Mouse (Mus musculus): ENCODE results near the gene Tet3.
A peak's percentile ranks its signal among the peaks of the same experiment; 100 is the strongest.

Tet3 gene

DNA sequence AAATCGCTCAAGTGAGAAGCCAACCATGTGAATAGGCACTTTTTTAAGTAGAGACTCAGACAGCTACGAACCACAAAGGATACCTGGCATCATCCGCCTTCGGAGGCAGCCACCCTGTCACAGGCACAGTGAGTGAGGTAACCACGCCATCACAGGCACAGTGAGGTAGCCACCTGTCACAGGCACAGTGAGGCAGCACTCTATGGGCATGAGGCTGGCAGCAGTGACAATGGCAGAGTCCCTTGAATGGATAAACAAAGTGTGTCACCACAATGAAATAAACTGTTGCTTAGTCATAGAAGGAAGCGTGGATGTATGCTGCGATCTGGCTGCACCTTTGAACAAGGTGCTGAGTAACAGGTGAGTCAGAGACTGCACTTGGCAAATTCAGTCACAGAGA is 19.7 kb upstream of the Tet3 start:
- DNase-seq (ENCODE audit: low spot score) = no peak

DNA sequence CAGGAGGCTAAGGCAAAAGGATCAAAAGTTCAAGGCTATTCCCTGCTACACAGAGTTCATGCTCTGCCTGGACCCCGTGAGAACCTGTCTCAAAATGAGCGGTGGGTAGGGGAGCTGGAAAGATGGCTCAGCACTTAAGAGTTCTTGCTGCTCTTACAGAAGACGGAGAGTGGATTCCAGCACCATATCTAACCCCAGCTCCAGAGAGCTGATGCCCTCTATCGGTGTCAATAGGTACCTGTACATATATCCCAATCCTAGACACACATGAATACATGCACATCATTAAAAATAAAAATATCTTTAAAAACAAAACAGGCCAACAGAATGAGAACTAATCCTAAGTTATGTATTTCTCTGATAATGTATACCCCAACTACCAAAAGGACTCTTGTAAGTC is 19.3 kb upstream of the Tet3 start:
- no peak for DNase-seq (ENCODE audit: low spot score)

- DNase-seq (ENCODE audit: low spot score) = no peak
Observed at GRCm38 (mm10) chr6:83475431-83475830, 16.5 kb upstream of the Tet3 start.

- DNase-seq (ENCODE audit: low spot score) = peak; percentile 82
Observed at GRCm38 (mm10) chr6:83473240-83473639, 14.4 kb upstream of the Tet3 start.

GRCm38 (mm10) chr6:83471739-83472138 is 12.9 kb upstream of the Tet3 start:
- DNase-seq (ENCODE audit: low spot score) = no peak

- DNase-seq (ENCODE audit: low spot score) = no peak
Observed at GRCm38 (mm10) chr6:83464011-83464410, 5.1 kb upstream of the Tet3 start.

DNA sequence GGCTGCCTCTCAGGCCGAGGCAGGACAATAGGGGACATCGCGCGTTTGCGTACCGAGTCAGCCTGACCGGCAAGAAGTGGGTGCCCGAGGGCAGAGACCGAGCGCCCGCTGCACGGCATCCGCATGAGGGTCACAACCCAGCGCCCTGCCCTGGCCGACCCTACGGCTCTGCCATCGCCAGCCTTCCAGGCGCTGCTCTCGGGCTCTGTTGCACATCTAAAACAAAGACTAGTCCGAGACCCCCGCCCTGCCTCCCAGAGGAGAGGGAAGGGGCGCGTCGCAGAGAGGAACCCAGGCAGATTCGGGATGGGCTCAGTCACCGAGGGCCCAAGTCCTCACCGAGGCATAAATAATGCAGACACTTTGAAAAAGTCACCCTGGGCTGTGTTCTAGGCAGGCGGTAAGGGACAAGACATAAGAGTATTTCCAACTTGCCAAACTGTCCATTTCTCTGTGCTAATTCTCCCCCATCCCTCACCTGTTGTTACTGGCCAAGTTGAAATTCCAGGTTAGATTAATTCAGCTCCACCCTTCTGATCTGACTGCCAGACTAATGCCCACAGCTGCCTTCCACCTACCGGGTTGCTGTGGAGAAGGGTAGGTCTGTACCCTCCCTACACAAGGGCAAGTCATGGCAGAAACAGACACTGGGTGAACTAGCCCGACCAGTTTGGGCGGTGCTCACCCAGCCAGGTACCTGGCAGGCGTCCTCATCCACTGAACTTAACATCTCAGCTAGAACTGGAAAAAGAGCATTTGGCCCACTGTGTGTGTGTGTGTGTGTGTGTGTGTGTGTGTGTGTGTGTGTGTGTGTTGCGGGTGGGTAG is 1.7 kb downstream of the Tet3 start:
- DNase-seq (ENCODE audit: low spot score) = peak; percentile 84

GRCm38 (mm10) chr6:83456131-83456983 is 2.5 kb downstream of the Tet3 start:
- peak; percentile 87 for DNase-seq (ENCODE audit: low spot score)

DNA sequence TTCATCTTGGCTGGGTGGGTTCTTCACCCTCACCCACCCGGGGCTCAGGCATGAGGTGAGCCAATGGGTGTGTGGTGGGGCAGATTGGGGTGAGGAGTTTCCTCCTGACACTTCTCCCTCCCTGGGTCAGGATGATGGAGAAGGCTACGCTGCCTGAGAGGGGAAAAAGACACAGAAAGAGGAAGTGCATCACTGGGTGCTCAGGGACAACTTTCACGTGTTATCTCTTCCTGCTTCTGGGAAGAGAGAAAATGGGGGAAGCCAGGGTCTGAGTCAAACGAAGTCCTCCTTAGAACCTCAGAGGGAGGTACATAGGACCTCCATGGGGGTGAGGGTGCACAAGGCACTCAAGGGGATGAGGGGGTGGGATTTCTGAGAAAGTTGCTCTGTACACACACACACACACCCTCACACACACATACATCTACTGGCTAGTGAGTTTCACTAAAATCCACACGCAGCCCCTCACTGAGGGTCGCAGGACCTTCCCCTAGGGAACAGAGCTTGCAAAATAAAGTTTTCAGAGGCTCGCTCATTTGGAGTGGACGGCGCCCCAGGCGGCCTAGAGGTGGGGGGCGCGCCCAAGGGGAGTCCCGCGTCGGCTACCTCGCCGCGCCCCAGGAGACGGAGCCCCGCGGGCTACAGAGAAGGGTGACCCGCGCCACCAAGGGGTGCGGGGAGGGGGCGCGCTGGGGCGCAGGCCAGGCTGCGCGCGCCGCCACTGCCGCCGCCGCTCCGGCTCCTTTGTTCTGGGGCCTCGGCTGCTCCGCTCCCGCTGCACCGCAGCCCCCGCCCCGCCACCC is 3.4 kb downstream of the Tet3 start:
- DNase-seq (ENCODE audit: low spot score) = no peak

- DNase-seq (ENCODE audit: low spot score) = no peak
Observed at GRCm38 (mm10) chr6:83453706-83454105, 5.2 kb downstream of the Tet3 start.

DNA sequence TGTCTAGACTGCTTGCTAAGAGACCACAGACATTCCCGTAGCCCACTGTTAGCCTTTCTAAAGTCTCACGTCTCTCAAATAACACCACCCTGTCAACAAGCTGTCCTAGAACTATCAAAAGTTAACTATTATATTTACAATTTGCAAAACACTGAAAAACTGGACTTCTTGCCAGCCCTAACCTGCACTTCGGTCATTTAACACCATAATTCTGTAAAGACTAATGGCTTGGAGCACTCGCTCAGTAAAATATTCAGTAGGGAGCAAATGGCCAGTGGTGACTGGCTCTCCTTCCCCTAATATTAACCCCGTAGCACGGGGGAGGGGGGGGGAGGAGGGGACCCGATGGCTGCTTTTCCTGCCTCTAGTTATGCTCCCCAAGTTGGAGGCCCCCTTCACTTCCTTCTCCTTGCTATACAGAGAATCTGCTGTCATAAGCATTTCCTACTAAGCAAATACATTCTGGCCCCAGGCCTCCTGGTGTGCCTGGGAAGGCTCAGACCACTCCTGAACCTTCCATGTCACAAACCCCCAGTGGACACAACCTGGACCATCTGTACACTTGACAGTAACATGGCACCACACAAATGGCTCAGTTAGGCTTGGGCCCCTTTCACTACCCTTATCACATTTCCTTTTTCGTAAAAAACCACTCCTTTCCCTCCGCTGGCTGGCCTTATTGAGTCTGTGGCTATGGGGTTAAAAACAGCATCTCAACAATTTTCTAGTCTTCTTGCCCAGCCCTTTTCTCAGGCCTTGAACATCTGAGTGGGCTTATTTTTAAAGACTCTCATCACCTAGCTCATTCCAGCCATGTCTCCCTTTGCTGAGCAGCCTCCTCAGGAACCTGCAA is 8.2 kb downstream of the Tet3 start:
- no peak for DNase-seq (ENCODE audit: low spot score)

DNA sequence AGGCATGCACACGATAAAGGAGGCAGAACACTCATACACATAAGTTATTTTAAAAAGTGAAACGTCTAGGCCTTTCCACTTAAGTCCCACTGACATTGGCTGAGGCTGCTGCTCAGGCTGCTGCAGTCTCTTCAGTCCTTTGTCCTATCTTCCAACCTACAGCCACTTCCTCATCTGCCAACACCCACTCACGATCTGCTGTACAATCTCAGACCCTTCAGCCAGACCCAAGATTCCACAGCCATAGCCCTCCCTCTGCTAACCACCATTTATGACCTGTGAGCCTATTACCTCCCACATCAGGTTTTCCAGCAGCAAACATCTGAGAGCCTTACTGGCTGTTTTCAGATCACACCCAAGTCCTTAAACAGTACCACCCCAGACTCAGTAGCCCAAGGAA is 9.4 kb downstream of the Tet3 start:
- DNase-seq (ENCODE audit: low spot score) = no peak

GRCm38 (mm10) chr6:83448911-83449310 is 10.0 kb downstream of the Tet3 start:
- DNase-seq (ENCODE audit: low spot score) = no peak

DNA sequence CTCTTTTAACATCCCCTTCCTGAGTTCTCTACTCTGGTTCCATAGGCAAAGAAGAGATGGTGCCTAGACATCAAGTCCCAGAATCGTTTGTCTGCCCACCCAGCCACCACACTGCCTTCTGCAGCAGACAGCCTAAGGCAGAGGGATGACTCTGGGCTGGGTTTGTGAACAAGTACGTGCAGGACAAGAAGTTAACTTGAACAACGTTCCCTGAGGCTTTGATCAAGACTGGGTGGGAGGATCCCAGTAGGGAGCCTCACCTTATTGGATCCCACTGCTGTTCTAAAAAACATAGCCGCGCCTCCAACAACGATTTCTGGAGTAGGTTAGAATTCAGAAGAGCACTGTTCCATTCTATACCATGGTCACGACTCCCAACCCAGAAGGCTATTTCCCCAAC is 11.9 kb downstream of the Tet3 start:
- no peak for DNase-seq (ENCODE audit: low spot score)

- DNase-seq (ENCODE audit: low spot score) = no peak
Observed at GRCm38 (mm10) chr6:83445796-83446195, 13.1 kb downstream of the Tet3 start.

DNA sequence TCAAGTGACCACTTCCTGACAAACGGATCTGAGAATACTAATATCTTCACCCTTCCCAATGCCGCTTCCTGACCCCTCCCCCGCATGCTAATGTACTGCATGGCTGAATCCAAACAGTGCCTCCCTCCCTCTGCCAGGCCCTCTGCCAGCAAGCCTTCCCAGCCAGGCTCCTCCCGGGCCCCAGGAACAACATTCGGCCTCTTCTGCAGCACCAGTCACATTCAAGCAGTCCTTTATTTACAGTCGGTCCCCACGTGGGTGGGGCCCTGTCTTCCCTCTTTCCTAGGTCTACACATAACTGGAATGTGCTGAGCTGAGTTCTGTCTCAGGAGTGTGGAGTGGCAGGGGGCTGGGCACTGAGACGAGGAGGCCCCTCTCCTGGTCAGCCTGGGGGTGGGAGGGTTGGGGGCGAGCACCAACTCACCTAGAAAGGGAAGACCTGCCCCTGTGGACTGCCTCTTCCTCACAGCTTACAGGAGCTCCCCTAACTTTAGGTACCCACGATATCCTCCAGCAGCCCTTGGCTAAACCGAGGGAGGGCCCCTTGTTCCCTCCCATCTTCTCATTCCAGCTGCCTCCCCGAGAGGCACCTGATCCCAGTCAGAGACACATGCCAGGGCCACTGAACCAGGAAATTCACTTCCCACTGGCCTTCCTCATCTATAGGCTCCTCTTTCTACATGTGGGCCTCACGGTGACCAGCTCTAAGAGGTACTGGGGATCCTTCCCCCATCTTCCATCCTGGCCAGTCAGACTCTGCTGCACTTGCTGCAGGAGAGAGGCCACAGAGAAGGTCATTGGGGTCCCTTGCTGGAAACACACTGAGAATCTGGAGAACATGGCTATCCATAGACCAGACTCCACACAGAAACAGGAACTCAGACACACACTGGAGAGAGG is 15.2 kb downstream of the Tet3 start:
- DNase-seq (ENCODE audit: low spot score) = peak; percentile 93

GRCm38 (mm10) chr6:83442639-83443038 is 16.2 kb downstream of the Tet3 start:
- no peak for DNase-seq (ENCODE audit: low spot score)

DNA sequence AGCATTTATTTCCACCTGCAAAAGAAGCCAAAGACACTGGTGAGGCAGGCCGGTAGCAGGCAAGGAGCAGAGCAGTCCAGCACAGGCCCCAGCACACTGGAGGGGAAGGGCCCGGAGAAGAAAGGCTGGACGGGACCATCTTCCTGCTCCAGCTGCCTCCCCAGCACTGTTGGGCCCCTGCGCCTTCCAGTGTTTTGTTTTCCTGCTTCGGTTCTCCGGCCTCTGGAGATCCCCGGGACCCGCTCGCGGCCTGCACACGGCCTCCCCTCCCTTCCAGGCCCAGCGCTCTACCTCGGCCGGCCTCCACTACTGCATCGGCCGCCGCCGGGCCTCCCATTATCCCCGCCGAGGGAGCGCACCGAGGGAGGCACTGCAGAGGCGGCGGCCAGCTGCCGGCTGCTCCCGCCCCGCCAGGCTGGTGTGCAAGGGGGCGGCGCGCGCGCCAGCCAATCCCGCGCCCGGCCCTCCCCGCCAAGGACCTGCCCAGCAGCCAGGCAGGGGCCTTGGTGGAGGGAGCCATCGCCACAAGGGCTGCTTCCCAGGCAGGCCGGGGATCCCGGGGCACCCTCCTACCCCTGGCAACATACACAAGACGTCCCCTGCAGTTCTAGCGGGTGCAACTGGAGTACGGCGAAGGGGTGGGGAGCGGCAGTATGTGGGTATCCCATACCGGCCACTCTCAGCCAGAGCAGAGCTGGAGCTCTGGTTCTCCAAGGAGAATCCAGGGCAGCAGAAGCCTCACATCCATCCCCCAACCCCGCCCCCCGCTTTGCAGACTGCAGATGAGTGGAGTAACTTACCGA is 17.4 kb downstream of the Tet3 start:
- DNase-seq (ENCODE audit: low spot score) = peak; percentile 91

DNA sequence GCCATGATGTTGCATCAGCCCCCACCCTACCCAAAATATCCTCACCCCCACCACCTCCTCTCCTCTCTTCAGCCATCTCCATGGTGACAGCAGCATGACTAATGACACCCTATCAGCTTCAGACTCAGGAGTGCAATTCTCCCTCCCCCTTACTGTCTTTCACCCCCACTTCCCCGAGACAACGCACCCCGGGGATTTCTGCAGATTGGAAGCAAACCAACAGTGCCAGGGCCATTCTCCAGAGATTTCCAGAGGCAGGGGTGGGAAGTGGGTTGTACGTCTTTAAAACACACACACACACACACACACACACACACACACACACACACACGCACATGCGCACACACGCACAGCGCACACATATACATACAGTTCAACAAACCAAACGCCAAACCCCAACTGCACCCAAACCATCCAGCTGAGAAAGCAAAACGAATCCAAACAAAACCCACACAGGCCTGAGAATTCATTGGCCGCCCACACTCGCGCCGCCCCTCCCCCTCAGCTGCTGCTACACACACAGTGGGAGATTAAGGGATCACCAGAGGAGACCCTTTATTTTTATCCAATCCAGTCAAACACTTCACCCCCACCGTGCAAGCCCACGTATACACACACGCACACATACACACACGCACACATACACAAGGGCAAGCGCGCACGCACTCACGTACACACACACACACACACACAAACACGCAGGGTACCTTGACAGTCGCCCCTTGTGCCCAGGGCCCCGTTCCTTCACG is 18.2 kb downstream of the Tet3 start:
- DNase-seq (ENCODE audit: low spot score) = no peak

Data from lung, postnatal 25 days (tissue).